Mouse (Mus musculus) olfactory bulb, adult 2 months (tissue): ENCODE measurements around the gene Faf1.

Experiments used
- CTCF ChIP-seq: fragments of 200-500 bp; IDR thresholded peaks from 2 replicates; pipeline ENCODE4 v1.5.1; 2012; ENCODE audit warnings: low read depth, mild to moderate bottlenecking, low read length, moderate library complexity; ENCODE audit not compliant: insufficient read depth
- POLR2A ChIP-seq: fragments of 200-500 bp; IDR thresholded peaks from 2 replicates; pipeline ENCODE4 v1.6.1; 2012; ENCODE audit warnings: mild to moderate bottlenecking, low read depth, low read length, moderate library complexity; ENCODE audit not compliant: insufficient read depth

DNA sequence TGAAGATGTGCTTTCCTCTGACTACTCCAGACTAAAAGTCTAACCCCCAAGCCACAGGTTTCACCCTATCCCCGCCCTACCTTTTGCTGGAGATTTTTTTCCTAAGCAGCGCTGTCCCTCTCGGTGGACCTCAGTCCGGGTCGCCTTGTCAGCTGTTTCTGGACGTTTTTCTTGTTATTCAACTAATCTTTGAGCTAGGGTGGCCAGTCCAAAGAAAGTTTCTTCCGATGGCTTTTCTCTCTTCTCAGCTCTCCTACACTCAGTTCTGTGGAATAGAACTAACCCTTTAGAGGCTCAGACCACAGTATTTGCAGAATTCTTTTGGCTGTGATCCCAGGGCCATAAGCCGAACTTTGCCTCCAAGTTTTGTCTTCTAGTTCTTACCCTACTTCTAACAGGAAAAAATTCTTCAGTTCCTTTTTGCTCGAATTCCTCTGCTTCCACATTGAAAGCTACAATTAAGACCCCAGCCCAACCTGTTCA is 302.5 kb downstream of the Faf1 start:
- TF ChIP-seq CTCF (no peak), POLR2A (no peak)
